Mouse (Mus musculus) cerebellum, adult (tissue): ENCODE measurements around the gene Otop3.

Source experiments
- ATAC-seq: cut with Nextera tagmentation; 2 replicates; pipeline ENCODE4 v1.9.2; 2017; ENCODE audit warnings: mild to moderate bottlenecking, moderate library complexity, mixed read lengths; ENCODE audit not compliant: insufficient number of reproducible peaks, low FRiP score, low TSS enrichment

Gene Otop3

DNA sequence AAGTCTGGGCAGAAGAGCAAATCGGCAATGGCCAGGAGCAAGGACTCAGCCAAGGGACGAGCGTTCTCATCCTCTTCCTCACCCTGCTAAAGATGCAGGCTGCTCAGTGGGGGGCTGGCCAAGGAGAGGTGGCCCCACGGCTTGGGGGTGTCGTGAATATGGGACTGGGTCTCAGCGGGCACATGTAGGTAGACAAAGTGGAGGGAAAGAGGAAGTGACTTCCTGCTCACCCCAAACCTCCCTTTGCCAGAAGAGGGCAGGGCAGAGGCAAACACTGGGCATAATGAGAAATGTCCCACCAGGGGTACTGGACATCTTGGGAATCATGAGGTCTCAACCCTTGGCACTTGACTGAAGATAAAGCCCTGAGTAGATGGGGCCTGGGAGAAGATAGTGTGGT, 25.2 kb downstream of the Otop3 start:
- no peak for ATAC-seq

DNA sequence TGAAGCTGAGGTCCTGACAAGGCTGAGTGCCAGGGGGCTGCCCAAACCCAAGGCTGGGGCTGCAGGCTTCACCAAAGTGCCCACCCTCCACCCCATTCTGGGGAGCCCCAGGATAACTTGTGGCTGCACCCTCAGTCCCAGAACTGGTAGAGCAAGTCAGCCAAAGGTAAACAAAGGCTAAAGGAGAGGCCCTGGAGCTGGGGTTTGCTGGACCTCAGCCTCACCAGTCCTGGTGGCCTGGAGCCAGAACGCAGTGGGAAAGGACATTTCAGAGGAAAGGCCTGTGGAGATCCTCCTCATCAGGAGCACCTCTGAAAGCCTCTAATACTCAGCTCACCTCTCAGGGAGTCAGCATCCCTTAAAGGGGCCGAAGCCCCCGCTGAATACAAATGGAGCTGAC, 29.6 kb downstream of the Otop3 start:
- ATAC-seq: no peak

GRCm38 (mm10) chr11:115366039-115366705, 31.6 kb downstream of the Otop3 start:
- peak; percentile 18; the same call in 1 of the 2 replicates for ATAC-seq

GRCm38 (mm10) chr11:115366706-115367394, 32.3 kb downstream of the Otop3 start:
- ATAC-seq: peak; percentile 53; the same call in 1 of the 2 replicates

DNA sequence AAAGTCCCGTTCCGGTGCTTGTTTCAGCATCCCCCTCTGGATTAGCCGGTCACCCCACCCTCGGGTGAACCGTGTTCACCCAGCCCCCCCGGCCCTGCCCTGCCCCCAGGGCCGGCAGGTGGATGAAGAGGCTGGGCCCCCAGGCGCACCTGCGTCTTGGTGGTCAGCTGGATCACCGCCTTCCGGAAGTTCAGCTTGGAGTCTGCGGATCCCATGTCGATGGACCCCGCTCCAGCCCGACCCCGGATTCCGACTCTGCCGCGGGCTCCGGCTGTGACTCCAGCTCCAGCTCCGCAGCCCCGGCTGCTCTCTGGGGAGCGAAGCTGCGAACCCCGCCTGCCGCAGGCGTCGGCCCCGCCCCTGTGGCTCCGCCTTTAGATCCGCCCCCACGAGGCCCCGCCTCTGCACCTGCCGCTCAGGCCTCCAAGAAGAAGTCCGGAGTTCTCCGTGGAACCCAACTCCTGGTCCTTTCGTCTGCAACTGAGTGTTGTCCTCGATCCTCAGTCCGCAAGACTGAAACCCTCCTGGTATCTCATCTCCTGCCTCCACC, 32.9 kb downstream of the Otop3 start, which contains the start of gene Hid1:
Gene Hid1, minus strand, starts transcription at position 362 of the 550 bp plus-strand sequence.
- ATAC-seq: peak; percentile 73; the same call in 1 of the 2 replicates

GRCm38 (mm10) chr11:115370368-115370767, 35.8 kb downstream of the Otop3 start:
- no peak for ATAC-seq

DNA sequence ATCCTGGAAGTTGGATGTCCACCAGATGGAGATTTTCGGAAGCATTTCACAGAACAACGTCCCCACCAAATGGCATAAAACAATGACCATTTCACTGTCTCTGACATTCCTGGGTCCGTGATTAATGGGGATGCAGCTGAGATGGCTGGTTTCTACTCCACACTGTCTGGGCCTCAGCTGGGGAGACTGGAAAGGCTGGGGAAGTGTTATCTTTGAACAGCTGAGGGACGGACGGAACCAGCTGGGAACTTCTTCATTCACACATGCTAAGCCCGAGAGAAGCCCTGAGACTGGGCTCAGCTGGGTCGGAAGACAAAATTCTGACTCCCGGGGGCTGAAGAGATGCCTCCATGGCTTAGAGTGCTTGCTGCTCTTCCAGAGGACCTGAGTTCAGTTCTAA, 36.8 kb downstream of the Otop3 start:
- ATAC-seq: no peak

DNA sequence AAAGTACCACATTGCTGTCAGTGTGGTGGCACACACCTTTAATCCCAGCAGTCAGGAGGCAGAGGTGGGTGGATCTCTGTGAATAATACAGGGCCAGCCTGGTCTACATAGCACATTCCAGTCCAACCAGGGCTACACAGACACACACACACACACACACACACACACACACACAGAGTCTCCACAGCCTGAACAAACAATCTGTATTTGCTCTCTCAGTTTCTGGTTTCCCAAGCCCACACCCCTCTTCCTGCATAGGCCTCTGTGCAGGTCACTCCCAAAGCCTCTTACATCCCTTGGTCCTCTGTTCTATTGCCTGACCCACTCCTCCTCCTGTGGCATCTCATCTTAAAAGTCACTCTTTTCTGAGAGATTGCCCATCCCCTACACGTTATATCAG, 37.5 kb downstream of the Otop3 start:
- no peak for ATAC-seq

DNA sequence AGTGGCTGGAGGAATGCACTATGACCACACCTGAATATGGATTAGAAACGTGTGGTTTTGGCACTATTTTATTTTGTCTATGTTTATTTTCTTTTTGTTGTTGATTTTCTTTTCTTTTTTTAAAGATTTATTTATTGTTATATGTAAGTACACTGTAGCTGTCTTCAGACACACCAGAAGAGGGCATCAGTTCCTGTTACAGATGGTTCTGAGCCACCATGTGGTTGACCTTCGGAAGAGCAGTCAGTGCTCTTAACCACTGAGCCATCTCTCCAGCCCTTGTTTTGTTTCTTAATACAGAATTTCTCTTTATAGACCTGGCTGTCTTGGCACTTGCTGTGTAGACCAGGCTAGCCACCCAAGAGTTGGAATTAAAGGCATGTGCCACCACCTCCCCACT, 38.2 kb downstream of the Otop3 start:
- ATAC-seq: no peak

- ATAC-seq: peak; percentile 66; the same call in 1 of the 2 replicates
Measured at GRCm38 (mm10) chr11:115373805-115374694, 39.5 kb downstream of the Otop3 start.

DNA sequence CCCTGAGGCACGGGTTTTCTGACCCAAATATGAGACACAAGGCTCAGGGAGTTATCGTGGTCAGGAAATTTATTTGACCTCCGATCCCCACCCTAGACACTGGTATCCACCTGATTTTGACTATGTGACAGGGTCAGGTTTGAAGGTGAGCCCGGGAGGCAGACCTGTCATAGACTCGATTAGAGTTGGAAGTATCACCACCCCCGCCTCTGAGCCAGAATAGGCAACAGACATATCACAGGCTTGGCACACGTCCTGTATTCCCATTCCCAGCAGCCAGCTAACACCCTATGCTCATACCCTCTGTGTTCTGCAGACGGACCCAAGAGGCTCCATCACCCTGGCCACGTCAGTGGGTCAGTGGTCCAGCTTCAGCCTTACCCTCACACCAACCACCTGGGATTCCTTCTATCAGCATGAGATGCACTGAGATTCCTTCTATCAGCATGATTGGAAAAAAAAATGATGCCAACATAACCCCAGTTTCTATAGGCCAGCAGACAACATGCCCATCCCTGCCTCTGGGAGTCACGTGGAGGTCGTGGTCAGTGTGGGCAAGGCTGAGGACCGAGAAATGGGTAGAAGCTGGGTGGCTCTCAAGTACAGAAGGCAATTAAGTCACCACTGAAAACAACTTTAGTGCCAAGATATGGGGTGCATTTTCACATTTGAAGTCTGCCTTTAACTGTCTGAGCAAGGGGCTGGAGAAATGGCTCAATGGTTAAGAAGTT, 40.3 kb downstream of the Otop3 start:
- ATAC-seq: no peak

GRCm38 (mm10) chr11:115376722-115377121, 42.2 kb downstream of the Otop3 start:
- ATAC-seq: no peak

GRCm38 (mm10) chr11:115377254-115377653, 42.7 kb downstream of the Otop3 start:
- no peak for ATAC-seq

- ATAC-seq: no peak
Measured at GRCm38 (mm10) chr11:115377854-115378253, 43.3 kb downstream of the Otop3 start.

GRCm38 (mm10) chr11:115381276-115381675, 46.7 kb downstream of the Otop3 start:
- no peak for ATAC-seq

DNA sequence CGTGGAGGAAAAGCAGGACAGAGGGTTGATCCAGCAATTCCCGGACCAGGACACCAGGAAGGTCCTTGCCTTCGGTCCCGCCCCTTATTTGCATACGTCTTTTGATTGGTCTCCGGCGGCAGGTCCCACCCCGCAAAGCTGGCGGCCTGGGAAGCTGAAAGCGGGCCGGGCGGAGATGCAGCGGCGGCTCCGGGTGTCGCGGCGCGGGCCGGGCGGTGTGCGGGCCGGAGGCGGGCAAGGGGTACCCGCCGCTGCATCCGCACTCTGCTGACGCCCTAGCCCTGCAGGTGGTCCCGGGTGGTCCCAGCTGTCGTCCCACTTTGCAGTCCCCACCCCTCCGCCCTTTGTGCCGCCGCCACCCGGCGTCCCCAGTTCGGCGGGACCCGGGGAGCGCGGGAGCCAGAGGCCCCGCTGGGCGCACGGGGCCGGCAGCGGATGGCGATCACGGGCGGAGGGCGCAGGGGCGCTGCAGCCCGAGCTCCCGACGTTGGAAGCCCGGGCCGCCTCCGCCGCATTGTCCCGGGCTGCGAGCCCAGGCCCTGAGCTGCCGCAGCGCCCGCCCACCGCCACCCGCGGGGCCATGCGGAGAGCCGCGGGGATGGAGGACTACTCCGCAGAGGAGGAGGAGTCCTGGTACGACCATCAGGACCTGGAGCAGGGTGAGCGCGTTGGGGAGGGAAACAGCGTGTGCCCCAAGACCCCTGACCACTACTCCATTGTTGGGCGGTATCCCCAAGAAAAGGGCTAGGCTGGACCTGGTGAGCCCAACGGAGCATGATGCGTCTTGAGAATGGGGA, 47.4 kb downstream of the Otop3 start, which contains the start of gene Cdr2l:
Gene Cdr2l, plus strand, starts transcription at position 174 of the 797 bp plus-strand sequence.
- peak; percentile 93 for ATAC-seq

- ATAC-seq: no peak
Measured at GRCm38 (mm10) chr11:115382891-115383290, 48.4 kb downstream of the Otop3 start.

DNA sequence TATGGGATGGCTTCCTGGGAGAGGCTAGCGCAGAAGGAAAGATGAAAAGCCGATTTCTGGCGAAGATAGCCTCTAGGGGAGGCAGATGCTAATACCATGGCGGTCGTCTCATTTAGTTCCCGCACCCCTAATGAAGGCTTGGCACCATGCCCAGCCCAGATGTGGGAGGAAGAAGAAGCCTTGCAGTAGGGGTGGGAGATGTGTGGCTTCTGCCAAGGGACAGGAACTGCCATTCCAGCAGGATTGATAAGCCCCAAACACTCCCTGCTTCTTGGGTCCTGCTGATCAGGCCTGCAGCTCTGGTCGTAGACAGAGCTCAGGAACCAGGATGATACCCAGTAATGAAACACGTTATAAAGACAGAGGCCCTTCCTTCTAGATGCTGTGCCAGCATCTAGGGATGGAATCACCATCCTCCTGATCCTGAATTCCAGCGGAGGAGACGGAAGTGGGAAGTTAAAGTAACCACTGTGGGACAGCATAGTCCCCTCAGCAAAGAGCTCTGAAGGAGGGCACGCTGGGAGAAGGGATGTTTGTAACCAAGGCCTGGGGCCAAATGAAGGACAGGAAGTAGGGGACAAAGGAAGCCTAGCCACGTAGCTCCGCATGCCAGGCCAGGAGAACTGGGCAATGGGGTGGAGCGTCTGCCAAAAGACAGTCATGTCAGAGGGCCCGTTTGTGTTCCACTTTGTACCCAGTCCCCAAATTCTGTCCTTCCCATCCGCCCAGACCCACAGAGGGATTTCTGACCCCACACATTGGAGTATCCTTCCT, 49.4 kb downstream of the Otop3 start:
- no peak for ATAC-seq
